ENCODE assay signal across 19 mouse cellular contexts in genomic region chr5:118113043-118113442, GRCm38 (mm10). TPM values are rescaled to one million over a fixed set of nuclear protein-coding genes. Genes with fewer than 3 reads are reported as not detected.
"Had no signal": no experiment of that assay in that cellular context is flagged by ENCODE, and none has a peak within 500 bp of the region (broad histone marks: within the 10 kb centered on the region; RNA-seq: fewer than 3 reads in every experiment).

No protein-coding gene starts in this region.

- H3K27me3 ChIP-seq: limb, embryonic 12.5 days; limb, embryonic 15.5 days; midbrain, embryonic 12.5 days; midbrain, embryonic 15.5 days; neural tube, embryonic 12.5 days; neural tube, embryonic 15.5 days had no signal

- H3K4me3 ChIP-seq: limb, embryonic 12.5 days; limb, embryonic 15.5 days; midbrain, embryonic 12.5 days; midbrain, embryonic 15.5 days; neural tube, embryonic 12.5 days; neural tube, embryonic 15.5 days had no signal

- H3K9ac ChIP-seq: limb, embryonic 12.5 days; limb, embryonic 15.5 days; liver, embryonic 14.5 days; liver, postnatal 0 days; lung, embryonic 14.5 days; midbrain, embryonic 12.5 days; midbrain, embryonic 15.5 days; neural tube, embryonic 12.5 days; neural tube, embryonic 15.5 days had no signal

- H3K9me3 ChIP-seq: limb, embryonic 12.5 days; limb, embryonic 15.5 days; midbrain, embryonic 12.5 days; midbrain, embryonic 15.5 days; neural tube, embryonic 12.5 days; neural tube, embryonic 15.5 days had no signal

- ATAC-seq: liver, postnatal 0 days; lung, postnatal 0 days; midbrain, embryonic 15.5 days had no signal

- DNase-seq: kidney, adult 8-10 months; kidney, postnatal 14 days; kidney, postnatal 4 days; liver, postnatal 0 days; lung, embryonic 14.5 days; thymus, adult 18-20 months; thymus, postnatal 36 days had no signal

- H3K4me2 ChIP-seq: limb, embryonic 12.5 days; limb, embryonic 15.5 days; liver, embryonic 11.5 days; lung, embryonic 14.5 days; midbrain, embryonic 12.5 days; midbrain, embryonic 15.5 days; neural tube, embryonic 12.5 days; neural tube, embryonic 15.5 days had no signal

- H3K27ac ChIP-seq: limb, embryonic 12.5 days; limb, embryonic 15.5 days; liver, embryonic 14.5 days; macrophage; midbrain, embryonic 12.5 days; midbrain, embryonic 15.5 days; neural tube, embryonic 12.5 days; neural tube, embryonic 15.5 days had no signal

- H3K4me1 ChIP-seq: limb, embryonic 12.5 days had no signal

RNA-seq across cellular contexts. Expression of gene Hrk, which starts 51.4 kb away (rescaled TPM):
- polyA plus RNA-seq: liver, postnatal 0 days; lung, embryonic 14.5 days; macrophage; small intestine, adult 2 months; spleen, adult 2 months had no signal
